ENCODE assay signal across 24 mouse cellular contexts in genomic region chr2:91405071-91405470, GRCm38 (mm10). TPM values are rescaled to one million over a fixed set of nuclear protein-coding genes. Genes with fewer than 3 reads are reported as not detected.
DNase-seq lines count a peak whose midpoint lies in the region; ATAC-seq and TF ChIP-seq lines count a peak whose summit lies in the region.
"Had no signal": no experiment of that assay in that cellular context is flagged by ENCODE, and none has a peak within 500 bp of the region (broad histone marks: within the 10 kb centered on the region; RNA-seq: fewer than 3 reads in every experiment).

No protein-coding gene starts in this region.

- 82% methylated on average over 4 of the region's 4 CpGs for WGBS in stomach, postnatal 0 days
- WGBS in midbrain, embryonic 16.5 days = 89% methylated on average over 4 of the region's 4 CpGs

- H3K4me1 ChIP-seq in ES-E14 (ENCODE audit: control insufficient read depth in 2 of 2, insufficient read depth in 2 of 2, low read length in 2 of 2, poor library complexity in 1 of 2) = peaks cover 0 to 4% of the 10 kb centered on the region in 2 experiments; a peak in 2 of 4 replicates
- no peaks in the 10 kb centered on the region for H3K4me1 ChIP-seq in stomach, postnatal 0 days (replicated peaks; ENCODE audit: control insufficient read depth, insufficient read depth)
- H3K4me1 ChIP-seq in midbrain, embryonic 16.5 days (ENCODE audit: control insufficient read depth, insufficient read depth, low read length) = peaks cover 3% of the 10 kb centered on the region; the same call in 1 of the 2 replicates

- H3K4me3 ChIP-seq in ES-E14 (ENCODE audit: insufficient read depth in 1 of 2, low read depth in 1 of 2, low read length in 2 of 2, poor library complexity in 1 of 2, severe bottlenecking in 1 of 2) = no peak overlapping the region
- no peak overlapping the region for H3K4me3 ChIP-seq in stomach, postnatal 0 days (ENCODE audit: low read depth, low read length)
- no peak overlapping the region for H3K4me3 ChIP-seq in midbrain, embryonic 16.5 days (ENCODE audit: low read depth, low read length)
- H3K4me3 ChIP-seq: embryonic facial prominence, embryonic 10.5 days; embryonic facial prominence, embryonic 12.5 days; forebrain, embryonic 12.5 days had no signal

- no peaks in the 10 kb centered on the region for H3K9me3 ChIP-seq in ES-E14 (ENCODE audit: control insufficient read depth, insufficient read depth, low read depth, low read length)
- no peaks in the 10 kb centered on the region for H3K9me3 ChIP-seq in stomach, postnatal 0 days (ENCODE audit: control insufficient read depth, low read length)
- H3K9me3 ChIP-seq in midbrain, embryonic 16.5 days (replicated peaks; ENCODE audit: control insufficient read depth, low read length, poor library complexity, severe bottlenecking) = no peaks in the 10 kb centered on the region
- H3K9me3 ChIP-seq: embryonic facial prominence, embryonic 10.5 days; embryonic facial prominence, embryonic 12.5 days; forebrain, embryonic 12.5 days; G1E had no signal

- H3K27me3 ChIP-seq in stomach, postnatal 0 days (ENCODE audit: control insufficient read depth, insufficient read depth, low read length) = no peaks in the 10 kb centered on the region
- H3K27me3 ChIP-seq in midbrain, embryonic 16.5 days (ENCODE audit: control insufficient read depth, insufficient read depth, low read depth, low read length) = no peaks in the 10 kb centered on the region
- H3K27me3 ChIP-seq: embryonic facial prominence, embryonic 12.5 days; Patski had no signal

- H3K4me2 ChIP-seq in stomach, postnatal 0 days (replicated peaks; ENCODE audit: low read depth) = no peak overlapping the region
- H3K4me2 ChIP-seq in midbrain, embryonic 16.5 days (ENCODE audit: low read length) = no peak overlapping the region
- H3K4me2 ChIP-seq: embryonic facial prominence, embryonic 12.5 days; forebrain, embryonic 12.5 days had no signal

- TF ChIP-seq CTCF in stomach, postnatal 0 days (IDR thresholded peaks at IDR 0.05; ENCODE audit: low read depth) = no peak

- ATAC-seq in stomach, postnatal 0 days (ENCODE audit: low FRiP score, low TSS enrichment) = no peak
- ATAC-seq in midbrain, embryonic 16.5 days = no peak
- no peak for ATAC-seq in CD4-positive, CD25-positive, alpha-beta regulatory T cell, adult 4 months
- ATAC-seq: forebrain, embryonic 14.5 days; forebrain, embryonic 16.5 days; Patski had no signal

- no peak overlapping the region for H3K9ac ChIP-seq in ES-E14 (ENCODE audit: insufficient read depth, low read depth, low read length, poor library complexity, severe bottlenecking)
- no peak overlapping the region for H3K9ac ChIP-seq in stomach, postnatal 0 days (ENCODE audit: low read length)
- H3K9ac ChIP-seq in midbrain, embryonic 16.5 days (ENCODE audit: low read depth, low read length) = no peak overlapping the region
- H3K9ac ChIP-seq: embryonic facial prominence, embryonic 12.5 days; forebrain, embryonic 12.5 days had no signal

- intact Hi-C loops in heart, postnatal 36 days (cut with DNase I) = no loop called here

- DNase-seq in heart, adult 11 months = peak; percentile 6
- no peak for DNase-seq in heart, postnatal 36 days
- peak; percentile 44 for DNase-seq in ES-E14 (ENCODE audit: low read depth, low spot score)
- peak; percentile 3 for DNase-seq in WW6 (ENCODE audit: low read depth, low spot score)
- peak; percentile 4 for DNase-seq in stomach, postnatal 0 days (ENCODE audit: low spot score)
- DNase-seq in frontal cortex, postnatal 36 days (ENCODE audit: low spot score in 2 of 2) = no peak
- DNase-seq: adrenal gland, adult 8-10 months; adrenal gland, postnatal 14 days; adrenal gland, postnatal 36 days; B cell, adult 2 months; cerebellum, adult 11-12 months; cerebellum, adult 2 months; cerebellum, adult 9-10 months; cerebellum, postnatal 10 days; cerebellum, postnatal 25 days had no signal

- TF ChIP-seq EP300 in stomach, postnatal 0 days (optimal IDR thresholded peaks at IDR 0.05) = no peak

- in situ Hi-C loops in ES-E14 (cut with MboI; ENCODE audit: low sequenced_read_pairs in 2 of 2, unreplicated experiment in 2 of 2) = no loop called here

- no peak overlapping the region for H3K27ac ChIP-seq in ES-E14 (ENCODE audit: insufficient read depth, low read depth, low read length, poor library complexity, severe bottlenecking)
- H3K27ac ChIP-seq in stomach, postnatal 0 days (replicated peaks) = no peak overlapping the region
- H3K27ac ChIP-seq in midbrain, embryonic 16.5 days (ENCODE audit: low read length) = no peak overlapping the region
- H3K27ac ChIP-seq: embryonic facial prominence, embryonic 10.5 days; embryonic facial prominence, embryonic 12.5 days; forebrain, embryonic 12.5 days had no signal

- no peaks in the 10 kb centered on the region for H3K36me3 ChIP-seq in ES-E14 (ENCODE audit: control insufficient read depth, insufficient read depth, low read length, poor library complexity, severe bottlenecking)
- no peaks in the 10 kb centered on the region for H3K36me3 ChIP-seq in stomach, postnatal 0 days (ENCODE audit: control insufficient read depth, insufficient read depth, low read length)
- H3K36me3 ChIP-seq in midbrain, embryonic 16.5 days (ENCODE audit: control insufficient read depth, insufficient read depth, low read length) = no peaks in the 10 kb centered on the region
- H3K36me3 ChIP-seq: embryonic facial prominence, embryonic 10.5 days; embryonic facial prominence, embryonic 12.5 days; forebrain, embryonic 12.5 days; G1E had no signal

TF ChIP-seq in ES-E14, 5 proteins besides CTCF, POLR2A, EP300 and RAD21:
- TF ChIP-seq MAFK (IDR thresholded peaks at IDR 0.05; ENCODE audit: insufficient read depth, low read depth, low read length) (no peak), ZNF384 (IDR thresholded peaks at IDR 0.05; ENCODE audit: low read depth, low read length) (no peak), HCFC1 (IDR thresholded peaks at IDR 0.05; ENCODE audit: borderline replicate concordance, insufficient read depth, low read length) (no peak), ZC3H11A (IDR thresholded peaks at IDR 0.05; ENCODE audit: borderline replicate concordance, low read depth, low read length) (no peak), CHD2 (IDR thresholded peaks at IDR 0.05; ENCODE audit: low read depth, low read length) (no peak)
TF ChIP-seq in ES-E14: peak in this region for 0.

RNA-seq across cellular contexts. Expression of gene 1110051M20Rik, which starts 39.4 kb away (rescaled TPM):
- total RNA-seq in heart, postnatal 36 days (2021) = 10 to 100 TPM in 1 of 2 experiments, 1 to 10 TPM in 1; 9.4 to 12.1 TPM
- 10.3 and 12.4 TPM in 2 replicates for total RNA-seq in ES-E14 (2012; rRNA removed)
- polyA plus RNA-seq in stomach, postnatal 0 days (2015; fragmentation: Nextera tagmentation; extraction: Ambion mirVana) = 19.1 and 20.3 TPM in 2 replicates
- polyA plus RNA-seq in midbrain, embryonic 16.5 days (2015; fragmentation: Nextera tagmentation; extraction: Ambion mirVana) = 173 and 178 TPM in 2 replicates
- polyA plus RNA-seq in CD4-positive, CD25-positive, alpha-beta regulatory T cell, adult 4 months (2017; shearing (Covaris generic)) = 10 to 100 TPM; 40.3 to 55.7 TPM

RNA-seq across cellular contexts. Expression of gene Lrp4, which starts 52.2 kb away (rescaled TPM):
- 10 to 100 TPM; 10.6 to 11.5 TPM for total RNA-seq in heart, postnatal 36 days (2021)
- total RNA-seq in ES-E14 (2012; rRNA removed) = 14.2 and 23.4 TPM in 2 replicates
- 3.0 and 3.4 TPM in 2 replicates for polyA plus RNA-seq in stomach, postnatal 0 days (2015; fragmentation: Nextera tagmentation; extraction: Ambion mirVana)
- polyA plus RNA-seq in midbrain, embryonic 16.5 days (2015; fragmentation: Nextera tagmentation; extraction: Ambion mirVana) = 3.6 and 5.0 TPM in 2 replicates
- under 1 TPM; 0.10 to 0.19 TPM for polyA plus RNA-seq in CD4-positive, CD25-positive, alpha-beta regulatory T cell, adult 4 months (2017; shearing (Covaris generic))
- polyA plus RNA-seq: G1E had no signal

Comparison
In these comparisons a context has a peak if more than half of its experiments do, and no peak if none do; other contexts are left out.
1. DNase-seq: peak in heart, adult 11 months (single experiment), ES-E14 (single experiment), WW6 (single experiment) and stomach, postnatal 0 days (single experiment); none in heart, postnatal 36 days (0 of 2) and frontal cortex, postnatal 36 days (0 of 2).